Mouse (Mus musculus): ENCODE measurements around the gene Il21.

- TF ChIP-seq CTCF (IDR thresholded peaks at IDR 0.05; ENCODE audit: borderline replicate concordance, control insufficient read depth, extremely low read depth, insufficient read depth, low read length, poor library complexity) (no peak), POLR2A (IDR thresholded peaks at IDR 0.05; ENCODE audit: control insufficient read depth, extremely low read depth, insufficient read depth, low read length, poor library complexity) (no peak)
Measured at GRCm38 (mm10) chr3:37181041-37181440, 51.4 kb downstream of the Il21 start.

Measured in thymus, adult 2 months (tissue).